Mouse (Mus musculus) embryonic facial prominence, embryonic 10.5 days (tissue): ENCODE measurements around the gene Elavl1. TPM values are rescaled to one million over a fixed set of nuclear protein-coding genes. Genes with fewer than 3 reads are reported as not detected.

Source experiments
- DNase-seq: peaks from one replicate; pipeline ENCODE4 v3.0.0-alpha.2; 2017; ENCODE audit warnings: low spot score
- H3K27ac ChIP-seq: fragments of 300-500 bp; sonication (generic); replicated peaks from 2 replicates; pipeline ENCODE4 v1.5.1; 2016; ENCODE audit warnings: mild to moderate bottlenecking
- H3K27me3 ChIP-seq: fragments of 300-500 bp; sonication (generic); replicated peaks from 2 replicates; pipeline ENCODE4 v1.6.1; 2016; ENCODE audit warnings: low read depth, mild to moderate bottlenecking; ENCODE audit not compliant: poor library complexity, severe bottlenecking
- H3K36me3 ChIP-seq: fragments of 300-500 bp; sonication (generic); replicated peaks from 2 replicates; pipeline ENCODE4 v1.6.1; 2016; ENCODE audit warnings: mild to moderate bottlenecking, moderate library complexity
- H3K4me1 ChIP-seq: fragments of 300-500 bp; sonication (generic); 2 replicates; pipeline ENCODE4 v1.6.1; 2016
- H3K4me3 ChIP-seq: fragments of 300-500 bp; sonication (generic); 2 replicates; pipeline ENCODE4 v1.5.1; 2016; ENCODE audit warnings: mild to moderate bottlenecking, moderate library complexity
- H3K9me3 ChIP-seq: fragments of 300-500 bp; sonication (generic); 2 replicates; pipeline ENCODE4 v1.6.1; 2016; ENCODE audit warnings: mild to moderate bottlenecking
- WGBS: fragments of 180-500 bp; shearing (Covaris S2); methylation state at CpG from one replicate; pipeline ENCODE4 v1.1.7; 2016; 5-methylcytosine and 5-hydroxymethylcytosine counted together
- polyA plus RNA-seq: library from polyadenylated mRNA; unstranded; fragments of >200 nt; fragmentation: Nextera tagmentation; extraction: Ambion mirVana; gene quantifications from 2 replicates; pipeline ENCODE4 v1.2.1, GENCODE M21; 2016

Gene Elavl1
- polyA plus RNA-seq, 1 experiment from 2014 or later, result 362 TPM

DNA sequence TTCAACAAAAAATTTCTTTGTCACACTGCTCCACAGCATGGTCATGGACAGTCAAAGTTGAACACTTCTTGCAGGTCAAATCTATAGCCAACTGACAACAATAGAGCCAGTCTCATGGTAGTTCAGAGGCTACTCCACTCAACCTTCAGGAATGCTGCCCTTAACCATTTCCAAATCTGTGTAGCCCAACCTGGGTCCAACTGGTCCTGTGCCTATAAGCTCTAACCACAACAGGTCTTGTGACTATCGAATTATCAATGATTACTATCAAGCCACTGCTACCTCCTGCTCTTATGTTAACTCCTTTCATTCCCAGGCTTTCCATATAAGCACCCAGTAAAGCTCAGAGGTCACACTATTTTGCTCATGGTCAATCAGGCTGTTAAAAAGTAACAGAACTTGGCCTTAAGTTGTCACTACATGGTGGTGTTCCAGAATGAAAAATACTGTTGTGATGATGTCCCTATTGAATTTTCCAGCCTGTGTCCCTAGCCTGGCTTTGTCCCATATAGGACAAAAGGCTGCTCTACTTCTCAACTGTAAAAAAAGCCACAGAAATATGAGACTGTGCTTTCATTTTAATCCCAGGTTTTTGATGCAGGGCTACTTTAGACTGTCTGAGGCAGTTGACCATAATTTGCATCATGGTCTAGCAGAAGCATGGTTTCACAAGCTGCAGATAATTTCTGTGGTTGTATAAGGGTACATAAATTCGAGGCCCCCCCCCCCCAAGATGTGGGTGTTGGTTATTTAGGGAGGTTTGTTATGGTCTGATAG lies 6.2 kb downstream of the Elavl1 start:
- Histone ChIP-seq H3K36me3 (peaks cover 62% of the 10 kb centered on the region), H3K4me1 (peaks cover 18% of the 10 kb centered on the region), H3K27ac (no peak overlapping the region), H3K4me3 (no peak overlapping the region), H3K9me3 (no peaks in the 10 kb centered on the region), H3K27me3 (no peaks in the 10 kb centered on the region)
- WGBS, result 91% methylated on average over 2 of the region's 2 CpGs
- no peak for DNase-seq

- Histone ChIP-seq H3K27ac (no peak overlapping the region), H3K9me3 (no peaks in the 10 kb centered on the region), H3K27me3 (no peaks in the 10 kb centered on the region), H3K4me3 (no peak overlapping the region), H3K4me1 (peaks cover 9% of the 10 kb centered on the region), H3K36me3 (peaks cover 63% of the 10 kb centered on the region)
- 92% methylated on average over 5 of the region's 5 CpGs for WGBS
- no peak for DNase-seq
Measured at GRCm38 (mm10) chr8:4318124-4318523, 7.1 kb downstream of the Elavl1 start.

DNA sequence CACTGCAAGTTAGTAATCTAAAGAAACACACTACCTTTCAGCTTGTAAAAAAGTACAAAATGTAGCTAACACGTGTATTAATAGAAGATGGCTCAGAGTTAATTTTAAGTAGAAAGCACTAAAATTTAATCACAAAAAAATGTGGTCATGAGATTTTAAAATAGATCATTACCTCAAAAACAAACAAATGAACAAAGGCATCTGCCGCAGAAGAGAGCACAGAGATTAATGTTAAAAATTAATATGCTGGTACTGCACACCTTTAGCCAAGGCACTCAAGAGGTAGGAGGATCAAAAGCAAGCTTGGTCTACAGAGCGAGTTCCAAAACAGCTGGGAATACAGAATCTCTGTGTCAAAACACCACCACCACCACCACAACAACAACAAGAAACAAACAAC lies 10.4 kb downstream of the Elavl1 start:
- no peaks in the 10 kb centered on the region for H3K4me1 ChIP-seq
- H3K9me3 ChIP-seq, result no peaks in the 10 kb centered on the region
- no peak for DNase-seq
- 91% methylated on average over 3 of the region's 3 CpGs for WGBS
- H3K36me3 ChIP-seq, result peaks cover 62% of the 10 kb centered on the region
- no peak overlapping the region for H3K27ac ChIP-seq
- H3K27me3 ChIP-seq, result no peaks in the 10 kb centered on the region
- no peak overlapping the region for H3K4me3 ChIP-seq

- no peak for DNase-seq
- no peak overlapping the region for H3K4me3 ChIP-seq
- no peaks in the 10 kb centered on the region for H3K27me3 ChIP-seq
- no peaks in the 10 kb centered on the region for H3K9me3 ChIP-seq
- 88% methylated on average over 3 of the region's 3 CpGs for WGBS
- peaks cover 62% of the 10 kb centered on the region for H3K36me3 ChIP-seq
- no peaks in the 10 kb centered on the region for H3K4me1 ChIP-seq
- H3K27ac ChIP-seq, result no peak overlapping the region
Measured at GRCm38 (mm10) chr8:4313254-4314124, 11.7 kb downstream of the Elavl1 start.

GRCm38 (mm10) chr8:4312104-4312503 lies 13.1 kb downstream of the Elavl1 start:
- H3K4me3 ChIP-seq, result no peak overlapping the region
- no peaks in the 10 kb centered on the region for H3K4me1 ChIP-seq
- DNase-seq, result no peak
- H3K27ac ChIP-seq, result no peak overlapping the region
- H3K27me3 ChIP-seq, result no peaks in the 10 kb centered on the region
- peaks cover 70% of the 10 kb centered on the region for H3K36me3 ChIP-seq
- H3K9me3 ChIP-seq, result no peaks in the 10 kb centered on the region

DNA sequence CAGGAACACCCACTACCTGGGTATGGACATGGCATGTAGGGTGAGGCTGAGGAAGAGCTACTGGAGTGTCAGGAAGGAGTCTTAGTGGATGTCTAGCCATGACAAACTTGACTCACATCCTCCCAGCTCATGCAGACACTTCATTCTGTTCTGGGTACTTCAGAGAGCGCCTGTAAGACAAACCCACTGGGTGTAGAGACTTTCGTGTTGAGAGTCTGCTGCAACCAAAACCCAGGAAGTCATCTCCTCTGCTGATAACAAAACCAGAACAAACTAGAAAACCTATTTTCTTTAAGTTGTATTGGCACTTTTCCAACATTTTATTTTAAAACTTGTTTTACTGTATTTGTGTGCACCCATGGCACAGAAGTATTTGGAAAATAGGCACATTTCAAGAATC lies 19.4 kb downstream of the Elavl1 start:
- Histone ChIP-seq H3K27ac (no peak overlapping the region), H3K27me3 (no peaks in the 10 kb centered on the region), H3K36me3 (peaks cover 100% of the 10 kb centered on the region), H3K4me1 (no peaks in the 10 kb centered on the region), H3K9me3 (no peaks in the 10 kb centered on the region), H3K4me3 (no peak overlapping the region)
- WGBS, result 92% methylated on average over 2 of the region's 2 CpGs
- DNase-seq, result no peak

GRCm38 (mm10) chr8:4304124-4304547 lies 21.1 kb downstream of the Elavl1 start:
- DNase-seq, result no peak
- H3K27me3 ChIP-seq, result no peaks in the 10 kb centered on the region
- 83% methylated on average over 3 of the region's 3 CpGs for WGBS
- peaks cover 100% of the 10 kb centered on the region for H3K36me3 ChIP-seq
- no peak overlapping the region for H3K4me3 ChIP-seq
- no peaks in the 10 kb centered on the region for H3K4me1 ChIP-seq
- no peaks in the 10 kb centered on the region for H3K9me3 ChIP-seq
- H3K27ac ChIP-seq, result no peak overlapping the region

DNA sequence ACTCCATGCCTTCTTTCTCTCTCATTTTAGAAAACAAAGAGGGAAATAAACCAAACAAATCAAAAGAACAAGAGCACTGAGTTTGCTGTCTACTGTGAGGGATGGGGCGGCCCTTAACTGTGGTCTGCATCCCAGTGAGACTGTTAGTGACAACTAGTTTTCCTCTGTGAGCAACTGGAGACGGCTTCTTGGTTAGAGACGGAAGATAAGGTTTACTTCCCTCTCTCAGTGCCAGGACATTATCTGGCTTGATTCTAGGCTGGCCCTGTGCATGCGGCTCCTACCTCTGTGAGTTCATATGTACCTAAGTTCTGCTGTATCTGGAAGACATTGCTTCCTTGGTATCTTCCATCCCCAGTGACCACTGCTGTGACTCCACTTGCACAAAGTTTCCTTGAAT lies 27.4 kb downstream of the Elavl1 start:
- Histone ChIP-seq H3K27ac (no peak overlapping the region), H3K4me1 (no peaks in the 10 kb centered on the region), H3K9me3 (no peaks in the 10 kb centered on the region), H3K27me3 (no peaks in the 10 kb centered on the region), H3K4me3 (no peak overlapping the region), H3K36me3 (peaks cover 100% of the 10 kb centered on the region)
- 95% methylated on average over 4 of the region's 4 CpGs for WGBS
- DNase-seq, result no peak

DNA sequence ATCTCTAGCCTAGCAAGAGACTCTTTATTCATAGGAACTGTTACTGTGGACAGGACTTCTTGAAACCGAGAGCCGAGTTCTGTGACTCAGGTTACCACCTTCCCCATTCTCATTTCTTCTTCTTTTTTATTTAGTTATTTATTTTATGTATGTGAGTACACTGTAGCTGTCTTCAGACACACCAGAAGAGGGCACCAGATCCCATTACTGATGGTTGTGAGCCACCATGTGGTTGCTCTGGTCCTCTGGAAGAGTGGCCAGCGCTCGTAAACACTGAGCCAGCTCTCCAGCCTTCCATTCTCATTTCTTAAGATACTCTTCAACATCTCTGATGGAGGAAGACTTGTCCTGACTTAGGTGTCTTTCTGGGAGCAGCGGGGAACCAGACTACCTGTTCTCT lies 32.5 kb downstream of the Elavl1 start:
- no peaks in the 10 kb centered on the region for H3K4me1 ChIP-seq
- 92% methylated on average over 5 of the region's 5 CpGs for WGBS
- no peak overlapping the region for H3K4me3 ChIP-seq
- DNase-seq, result no peak
- no peak overlapping the region for H3K27ac ChIP-seq
- peaks cover 100% of the 10 kb centered on the region for H3K36me3 ChIP-seq
- H3K27me3 ChIP-seq, result no peaks in the 10 kb centered on the region
- H3K9me3 ChIP-seq, result no peaks in the 10 kb centered on the region

GRCm38 (mm10) chr8:4276111-4276465 lies 49.1 kb downstream of the Elavl1 start:
- Histone ChIP-seq H3K4me3 (peak overlapping the region; percentile 88), H3K9me3 (no peaks in the 10 kb centered on the region), H3K4me1 (peaks cover 8% of the 10 kb centered on the region), H3K27me3 (no peaks in the 10 kb centered on the region), H3K36me3 (peaks cover 31% of the 10 kb centered on the region), H3K27ac (peak overlapping the region; percentile 89)
- WGBS, result 29% methylated on average over 9 of the region's 9 CpGs
- no peak for DNase-seq

- peak within 1 kb of the TSS; percentile 88 for H3K4me3 ChIP-seq
- DNase-seq, result peak; percentile 96
- peaks cover 8% of the 10 kb centered on the region for H3K4me1 ChIP-seq
- H3K27ac ChIP-seq, result peak within 1 kb of the TSS; percentile 89
- H3K9me3 ChIP-seq, result no peaks in the 10 kb centered on the region
- peaks cover 36% of the 10 kb centered on the region for H3K36me3 ChIP-seq
- no peaks in the 10 kb centered on the region for H3K27me3 ChIP-seq
- under 1% methylated on average over 39 of the region's 39 CpGs for WGBS
Measured at GRCm38 (mm10) chr8:4275275-4276110, 49.7 kb downstream of the Elavl1 start, which contains the start of gene Timm44. Gene Timm44, minus strand, starts transcription at chr8:4275913.

GRCm38 (mm10) chr8:4269609-4270008 lies 55.6 kb downstream of the Elavl1 start:
- Histone ChIP-seq H3K36me3 (peaks cover 95% of the 10 kb centered on the region), H3K9me3 (no peaks in the 10 kb centered on the region), H3K4me3 (no peak overlapping the region), H3K27me3 (no peaks in the 10 kb centered on the region), H3K27ac (no peak overlapping the region), H3K4me1 (peaks cover 2% of the 10 kb centered on the region)
- WGBS, result 91% methylated on average over 6 of the region's 6 CpGs
- no peak for DNase-seq
